Mouse (Mus musculus) CD4-positive, CD25-positive, alpha-beta regulatory T cell, adult 4 months (primary cell): ENCODE measurements around the gene Adgrg5. TPM values are rescaled to one million over a fixed set of nuclear protein-coding genes. Genes with fewer than 3 reads are reported as not detected.

Source experiments
- polyA plus RNA-seq, 2 experiments: library from polyadenylated mRNA; unstranded; fragments of 100-300 nt; shearing (Covaris generic); gene quantifications; one replicate each; pipeline ENCODE4 v1.2.1; 2017

The Adgrg5 gene
- polyA plus RNA-seq, 2 experiments from 2014 or later, result 0.97 to 1.4 TPM

Other genes starting within 250 kb of the Adgrg5 start
- gene Pllp, start 227.4 kb upstream of the Adgrg5 start, polyA plus RNA-seq, result under 1 TPM in 1 of 2 experiments, not detected in 1; 0.47 TPM
- not detected for gene Ccl22, start 178.1 kb upstream of the Adgrg5 start, polyA plus RNA-seq
- gene Cx3cl1, start 151.7 kb upstream of the Adgrg5 start, polyA plus RNA-seq, result not detected
- not detected for gene Ccl17, start 113.2 kb upstream of the Adgrg5 start, polyA plus RNA-seq
- 10 to 100 TPM; 45.6 to 67.5 TPM for gene Coq9, start 85.4 kb upstream of the Adgrg5 start, polyA plus RNA-seq
- gene Ciapin1, start 85.3 kb upstream of the Adgrg5 start, polyA plus RNA-seq, result 100 to 1,000 TPM in 1 of 2 experiments, 10 to 100 TPM in 1; 79.2 to 108 TPM
- gene Polr2c, start 66.2 kb upstream of the Adgrg5 start, polyA plus RNA-seq, result 100 to 1,000 TPM in 1 of 2 experiments, 10 to 100 TPM in 1; 87.2 to 106 TPM
- gene Dok4, start 47.4 kb upstream of the Adgrg5 start, polyA plus RNA-seq, result 1 to 10 TPM in 1 of 2 experiments, under 1 TPM in 1; 0.92 to 1.1 TPM
- gene Ccdc102a, start 5.6 kb upstream of the Adgrg5 start, polyA plus RNA-seq, result not detected
- gene Adgrg1, start 51.1 kb downstream of the Adgrg5 start, polyA plus RNA-seq, result 1 to 10 TPM; 4.6 to 8.4 TPM
- gene Adgrg3, start 94.0 kb downstream of the Adgrg5 start, polyA plus RNA-seq, result under 1 TPM in 1 of 2 experiments, not detected in 1; 0.51 TPM
- gene Drc7, start 131.4 kb downstream of the Adgrg5 start, polyA plus RNA-seq, result not detected
- 10 to 100 TPM; 13.6 to 21.3 TPM for gene Katnb1, start 157.5 kb downstream of the Adgrg5 start, polyA plus RNA-seq